Mouse (Mus musculus): ENCODE data around the gene Mbd3.

DNA sequence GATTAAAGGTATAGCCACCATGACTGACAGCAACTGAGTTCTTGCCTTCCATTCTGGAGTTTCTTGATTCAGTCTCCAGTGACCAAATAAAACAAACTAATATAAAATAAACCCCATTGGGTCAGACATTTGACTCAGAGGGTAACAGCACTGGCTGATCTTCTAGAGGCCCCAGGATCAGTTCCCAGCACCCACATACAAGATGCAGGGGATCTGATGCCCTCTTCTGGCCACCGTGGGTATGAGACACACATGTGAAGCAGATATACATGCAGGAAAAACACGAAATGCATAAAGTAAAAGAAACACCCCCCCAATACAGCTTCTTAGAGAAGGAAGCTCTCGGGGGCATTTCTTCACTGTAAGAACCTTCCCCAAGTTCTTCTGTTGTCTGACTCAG lies 25.7 kb upstream of the Mbd3 start:
- TF ChIP-seq CTCF (conservative IDR thresholded peaks at IDR 0.05 in 1 of 2, IDR thresholded peaks at IDR 0.05 in 1 of 2; ENCODE audit: low read depth in 2 of 2, low read length in 2 of 2) (peak in 1 of 2 experiments; percentile 30; a peak in 2 of 4 replicates), CHD1 (IDR thresholded peaks at IDR 0.05; ENCODE audit: low read depth, low read length) (no peak), CHD2 (IDR thresholded peaks at IDR 0.05; ENCODE audit: low read length) (no peak), HCFC1 (IDR thresholded peaks at IDR 0.05; ENCODE audit: low read depth, low read length) (no peak), POLR2A (IDR thresholded peaks at IDR 0.05; ENCODE audit: low read depth, low read length) (no peak), TBP (conservative IDR thresholded peaks at IDR 0.05; ENCODE audit: low read depth, low read length) (no peak), JUND (conservative IDR thresholded peaks at IDR 0.05; ENCODE audit: low read depth, low read length) (no peak), MAZ (IDR thresholded peaks at IDR 0.05; ENCODE audit: low read depth, low read length) (no peak), ZMIZ1 (IDR thresholded peaks at IDR 0.05; ENCODE audit: low read depth, low read length) (no peak), USF1 (IDR thresholded peaks at IDR 0.05; ENCODE audit: low read depth, low read length) (no peak), MAFK (IDR thresholded peaks at IDR 0.05; ENCODE audit: insufficient replicate concordance, low read length) (no peak), ETS1 (conservative IDR thresholded peaks at IDR 0.05; ENCODE audit: low read depth, low read length) (no peak)
